Mouse (Mus musculus) fibroblast of lung, adult 2 months (primary cell): Measurements from ENCODE around the gene Olfr1250.
"Not testable (repeated sequence)": the region's sequence is repeated elsewhere in the genome, so short reads cannot be mapped to it uniquely, and the experiment has no call there.

Experiments
- DNase-seq: peaks from one replicate; pipeline ENCODE4 v3.0.0-alpha.2; 2011; ENCODE audit warnings: low read depth

The Olfr1250 gene

GRCm38 (mm10) chr2:89661367-89661766 lies at the start of gene Olfr1250:
Gene Olfr1250, minus strand, starts transcription at chr2:89661467.
- no peak for DNase-seq

GRCm38 (mm10) chr2:89691980-89692379 lies 30.7 kb upstream of the Olfr1250 start:
- DNase-seq: no peak

GRCm38 (mm10) chr2:89671836-89672235 lies 10.6 kb upstream of the Olfr1250 start, which contains the start of gene Olfr1251:
Gene Olfr1251, minus strand, starts transcription at chr2:89671936.
- DNase-seq: no peak

- DNase-seq: no peak
Measured at GRCm38 (mm10) chr2:89634883-89635282, 26.4 kb downstream of the Olfr1250 start, which contains the start of gene Olfr1249. Gene Olfr1249, minus strand, starts transcription at chr2:89634983.

- DNase-seq: not testable (repeated sequence)
Measured at GRCm38 (mm10) chr2:89618145-89618544, 43.1 kb downstream of the Olfr1250 start, which contains the start of gene Olfr1248. Gene Olfr1248, minus strand, starts transcription at chr2:89618245.

- DNase-seq: no peak
Measured at GRCm38 (mm10) chr2:89614030-89614429, 47.2 kb downstream of the Olfr1250 start, which contains the start of gene Olfr1247. Gene Olfr1247, minus strand, starts transcription at chr2:89614130.
